Mouse (Mus musculus) stomach, embryonic 16.5 days (tissue): ENCODE data around the gene Kcnma1. TPM values are rescaled to one million over a fixed set of nuclear protein-coding genes. Genes with fewer than 3 reads are reported as not detected.

ENCODE experiments used
- ATAC-seq: fragments of 200-750 bp; cut with Nextera tagmentation; 2 replicates; pipeline ENCODE4 v1.8.0; 2017; ENCODE audit warnings: moderate number of reproducible peaks, moderate TSS enrichment; ENCODE audit not compliant: insufficient read depth, low FRiP score
- H3K27ac ChIP-seq: fragments of 300-500 bp; sonication (generic); 2 replicates; pipeline ENCODE4 v1.5.1; 2014; ENCODE audit warnings: low read length
- H3K27me3 ChIP-seq: fragments of 300-500 bp; sonication (generic); 2 replicates; pipeline ENCODE4 v1.6.1; 2014; ENCODE audit warnings: low read length, control low read depth, mixed read lengths; ENCODE audit not compliant: control insufficient read depth, insufficient read depth
- H3K36me3 ChIP-seq: fragments of 300-500 bp; sonication (generic); 2 replicates; pipeline ENCODE4 v1.6.1; 2014; ENCODE audit warnings: low read length; ENCODE audit not compliant: control insufficient read depth, insufficient read depth
- H3K4me1 ChIP-seq: fragments of 300-500 bp; sonication (generic); 2 replicates; pipeline ENCODE4 v1.6.1; 2014; ENCODE audit warnings: low read length, control low read depth, mixed read lengths; ENCODE audit not compliant: control insufficient read depth, insufficient read depth
- H3K4me2 ChIP-seq: fragments of 300-500 bp; sonication (generic); 2 replicates; pipeline ENCODE4 v1.6.1; 2014; ENCODE audit warnings: low read depth, low read length, mixed read lengths
- H3K4me3 ChIP-seq: fragments of 300-500 bp; sonication (generic); replicated peaks from 2 replicates; pipeline ENCODE4 v1.5.1; 2014; ENCODE audit warnings: mild to moderate bottlenecking, low read length
- H3K9ac ChIP-seq: fragments of 300-500 bp; sonication (generic); 2 replicates; pipeline ENCODE4 v1.6.1; 2014; ENCODE audit warnings: low read length
- H3K9me3 ChIP-seq: fragments of 300-500 bp; sonication (generic); replicated peaks from 2 replicates; pipeline ENCODE4 v1.6.1; 2016; ENCODE audit warnings: low read length, control low read depth; ENCODE audit not compliant: control insufficient read depth
- WGBS: fragments of 180-500 bp; shearing (Covaris S2); extraction: QIAGEN DNeasy Blood & Tissue Kit; methylation state at CpG from one replicate; pipeline ENCODE4 v1.1.7; 2014; 5-methylcytosine and 5-hydroxymethylcytosine counted together
- polyA plus RNA-seq: library from polyadenylated mRNA; unstranded; fragments of >200 nt; fragmentation: Nextera tagmentation; extraction: Ambion mirVana; gene quantifications from 2 replicates; pipeline ENCODE4 v1.2.1, GENCODE M21; 2015

Gene Kcnma1
- polyA plus RNA-seq, 1 experiment from 2014 or later: 13.4 TPM

DNA sequence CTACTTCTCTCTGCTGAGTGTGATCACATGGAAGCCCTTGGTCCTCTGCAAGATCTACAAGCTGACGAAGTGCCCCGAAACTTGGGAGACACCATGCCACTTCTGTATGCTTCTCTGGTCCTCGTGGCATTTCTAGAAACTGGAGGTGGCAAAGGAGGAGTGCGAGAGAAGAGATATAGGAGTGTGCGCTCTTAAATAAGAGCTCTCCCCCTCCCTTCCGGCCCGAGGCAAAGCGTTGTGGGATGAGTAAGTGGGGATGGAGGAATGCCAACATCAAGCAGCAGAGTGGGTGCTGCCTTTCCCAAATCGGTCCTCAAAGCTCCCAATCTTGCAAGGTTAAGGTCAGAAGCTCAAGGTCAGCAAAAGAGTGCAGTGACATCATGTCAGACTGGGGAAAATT lies 426.8 kb downstream of the Kcnma1 start:
- no peak overlapping the region for H3K27ac ChIP-seq
- 0 out of 2 replicates have a peak, but pooled peaks cover under 1% of the 10 kb centered on the region for H3K4me1 ChIP-seq
- 66% methylated on average over 9 of the region's 9 CpGs for WGBS
- H3K9ac ChIP-seq: no peak overlapping the region
- H3K4me2 ChIP-seq: no peak overlapping the region
- ATAC-seq: no peak
- H3K4me3 ChIP-seq: no peak overlapping the region
- no peaks in the 10 kb centered on the region for H3K36me3 ChIP-seq
- H3K9me3 ChIP-seq: no peaks in the 10 kb centered on the region
- no peaks in the 10 kb centered on the region for H3K27me3 ChIP-seq

DNA sequence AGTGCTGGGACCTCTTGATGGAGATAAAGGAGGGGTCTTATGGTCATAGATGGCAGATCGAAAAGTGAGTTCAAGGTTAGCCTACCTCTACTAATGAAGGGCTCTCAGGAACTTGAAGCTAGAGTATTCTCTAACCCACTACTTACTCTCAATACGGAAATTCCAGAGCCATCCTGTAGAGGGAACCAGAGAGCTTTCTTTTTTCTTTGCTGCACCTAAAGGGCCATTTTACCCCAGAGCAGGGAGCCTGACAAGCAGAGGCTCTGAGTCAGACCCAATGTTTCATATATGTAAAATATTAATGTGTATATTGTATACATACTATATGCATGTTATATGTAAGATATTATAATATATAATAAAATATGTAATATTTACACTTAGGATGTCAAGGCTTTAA lies 431.1 kb downstream of the Kcnma1 start:
- Histone ChIP-seq H3K36me3 (no peaks in the 10 kb centered on the region), H3K9me3 (no peaks in the 10 kb centered on the region), H3K4me2 (no peak overlapping the region), H3K27me3 (no peaks in the 10 kb centered on the region), H3K4me1 (no peaks in the 10 kb centered on the region), H3K27ac (no peak overlapping the region), H3K9ac (no peak overlapping the region), H3K4me3 (no peak overlapping the region)
- WGBS: 18% methylated on average over 2 of the region's 2 CpGs
- no peak for ATAC-seq

DNA sequence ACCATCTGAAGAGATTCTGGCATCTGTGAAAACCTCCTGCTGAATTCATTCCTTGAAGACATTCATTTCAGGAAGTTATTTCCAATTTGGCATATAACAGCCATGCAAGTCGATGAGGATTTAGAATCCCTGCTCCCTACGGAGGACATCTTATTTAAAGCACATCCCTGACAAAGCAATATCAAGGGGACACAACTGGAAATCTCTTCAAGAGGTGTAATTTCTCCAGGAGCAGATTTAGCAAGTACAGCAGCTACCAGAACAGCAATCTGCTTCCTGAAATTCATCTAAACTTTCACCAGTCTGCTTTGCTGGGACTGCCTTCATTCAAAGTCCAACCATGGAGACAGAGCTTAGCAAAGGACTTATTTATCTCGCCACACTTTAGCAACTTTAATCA lies 433.0 kb downstream of the Kcnma1 start:
- Histone ChIP-seq H3K9ac (no peak overlapping the region), H3K4me2 (no peak overlapping the region)

DNA sequence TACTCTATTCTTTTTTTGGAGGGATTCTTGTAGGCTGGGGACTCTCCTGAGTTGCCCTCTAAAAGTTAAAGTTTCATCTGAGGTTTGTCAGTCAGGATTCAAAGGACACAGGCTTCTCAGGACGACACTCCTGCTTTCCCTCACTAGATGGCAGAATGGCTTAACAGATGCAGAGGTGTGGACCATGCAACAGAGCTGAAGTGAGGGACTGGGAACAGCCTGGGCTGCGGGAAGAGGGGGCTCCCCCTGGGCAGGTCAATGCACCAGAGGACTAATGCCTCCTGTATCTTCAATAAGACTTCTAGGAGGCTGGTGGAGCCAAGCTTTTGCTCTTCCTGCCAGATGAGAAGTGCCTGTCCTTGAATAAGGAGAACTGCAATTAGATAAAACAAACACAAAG lies 438.3 kb downstream of the Kcnma1 start:
- no peaks in the 10 kb centered on the region for H3K4me1 ChIP-seq
- no peak overlapping the region for H3K9ac ChIP-seq
- ATAC-seq: no peak
- no peaks in the 10 kb centered on the region for H3K36me3 ChIP-seq
- no peaks in the 10 kb centered on the region for H3K9me3 ChIP-seq
- H3K4me2 ChIP-seq: no peak overlapping the region
- WGBS: 5% methylated on average over 2 of the region's 2 CpGs
- H3K27me3 ChIP-seq: no peaks in the 10 kb centered on the region
- no peak overlapping the region for H3K27ac ChIP-seq
- no peak overlapping the region for H3K4me3 ChIP-seq

More for the DNA sequence above, 433.0 kb downstream of the Kcnma1 start:
- Histone ChIP-seq H3K4me1 (no peaks in the 10 kb centered on the region), H3K36me3 (no peaks in the 10 kb centered on the region), H3K4me3 (no peak overlapping the region), H3K27me3 (no peaks in the 10 kb centered on the region), H3K9me3 (no peaks in the 10 kb centered on the region), H3K27ac (no peak overlapping the region)
- no peak for ATAC-seq
- WGBS: 74% methylated on average over 3 of the region's 3 CpGs

DNA sequence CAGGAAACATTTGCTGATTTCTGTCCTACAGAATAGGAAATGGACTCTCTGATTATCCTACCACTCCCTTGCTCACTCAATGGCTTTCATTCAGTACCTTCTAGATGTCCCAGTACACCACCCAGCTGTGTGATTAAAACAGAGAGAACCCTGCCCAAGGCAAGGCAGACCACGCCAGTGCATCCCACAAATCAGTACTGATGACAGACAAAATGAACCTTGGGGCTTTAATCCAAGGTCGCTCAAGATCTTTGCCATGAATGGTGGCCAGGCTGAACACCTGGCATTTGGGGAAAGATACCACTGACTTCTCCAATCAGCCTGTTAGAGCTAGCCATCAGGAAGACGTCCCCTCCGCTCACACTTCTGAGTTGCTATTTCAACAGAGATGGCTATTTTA lies 440.2 kb downstream of the Kcnma1 start:
- Histone ChIP-seq H3K9ac (no peak overlapping the region), H3K9me3 (no peaks in the 10 kb centered on the region), H3K36me3 (no peaks in the 10 kb centered on the region), H3K4me2 (no peak overlapping the region), H3K27me3 (no peaks in the 10 kb centered on the region), H3K27ac (no peak overlapping the region), H3K4me1 (no peaks in the 10 kb centered on the region), H3K4me3 (no peak overlapping the region)
- 79% methylated on average over 4 of the region's 4 CpGs for WGBS
- ATAC-seq: no peak

DNA sequence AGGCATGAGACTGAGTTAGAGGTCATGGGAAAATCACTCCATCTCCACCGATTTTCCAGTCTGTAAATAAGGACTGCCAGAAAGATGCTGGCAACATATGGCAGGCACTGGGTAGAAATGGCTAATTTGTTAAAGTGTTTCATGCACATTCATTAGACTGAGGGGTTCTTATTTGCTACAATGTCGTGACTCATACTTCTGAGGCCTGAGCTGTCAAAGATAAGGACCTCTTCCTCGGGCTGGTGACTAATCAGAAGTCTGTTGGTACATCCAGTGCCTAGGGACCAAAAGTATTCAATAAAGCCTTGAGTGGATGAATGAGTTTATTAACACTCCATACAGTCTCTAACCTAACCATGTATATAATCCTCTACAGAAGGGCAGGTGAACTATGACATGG lies 440.9 kb downstream of the Kcnma1 start:
- Histone ChIP-seq H3K4me1 (no peaks in the 10 kb centered on the region), H3K4me2 (no peak overlapping the region), H3K27ac (no peak overlapping the region), H3K4me3 (no peak overlapping the region), H3K27me3 (no peaks in the 10 kb centered on the region), H3K36me3 (no peaks in the 10 kb centered on the region), H3K9me3 (no peaks in the 10 kb centered on the region), H3K9ac (no peak overlapping the region)
- no peak for ATAC-seq
- 36% methylated on average over 3 of the region's 3 CpGs for WGBS

DNA sequence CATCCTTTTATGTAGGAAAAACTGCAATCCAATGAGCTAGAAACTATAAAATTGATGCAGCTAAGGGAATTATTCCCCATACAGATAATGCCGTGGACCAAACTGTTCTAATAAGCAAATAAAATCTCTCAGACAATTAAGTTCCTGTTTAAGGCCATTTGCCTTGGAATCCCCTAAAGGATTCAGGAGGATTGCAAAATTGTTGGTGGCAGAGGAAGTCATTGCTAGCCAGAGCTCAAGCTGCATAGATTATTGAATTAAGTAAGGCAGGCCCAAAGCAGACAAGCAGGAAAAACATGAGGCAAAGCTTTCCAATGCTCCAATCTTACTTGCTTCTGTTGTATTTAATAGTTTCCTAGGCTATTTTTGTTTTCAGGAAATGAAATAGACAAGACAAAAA lies 441.5 kb downstream of the Kcnma1 start:
- H3K36me3 ChIP-seq: no peaks in the 10 kb centered on the region
- H3K4me3 ChIP-seq: no peak overlapping the region
- H3K9me3 ChIP-seq: no peaks in the 10 kb centered on the region

DNA sequence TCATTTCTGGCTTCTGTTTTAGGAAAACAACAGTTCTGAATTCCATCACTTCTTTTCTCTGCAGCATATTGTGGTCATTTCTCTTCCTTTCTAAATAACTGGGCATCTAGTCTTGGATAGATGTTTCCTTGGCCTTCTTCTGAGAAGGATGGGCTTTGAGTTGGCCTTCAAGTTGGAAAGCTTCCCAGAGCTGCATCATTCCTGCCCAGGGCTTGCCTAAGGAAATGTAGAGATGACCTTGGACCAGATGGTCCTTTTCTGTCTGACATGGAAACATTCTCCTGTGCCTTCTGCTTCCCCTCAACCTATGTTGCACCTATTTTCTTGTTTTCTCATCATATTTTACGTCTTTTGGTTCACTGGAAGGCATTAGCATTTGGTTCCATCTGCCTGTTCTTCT lies 444.0 kb downstream of the Kcnma1 start:
- 43% methylated on average over 1 of the region's 1 CpGs for WGBS
- Histone ChIP-seq H3K27ac (no peak overlapping the region), H3K9me3 (no peaks in the 10 kb centered on the region), H3K4me1 (no peaks in the 10 kb centered on the region), H3K4me3 (no peak overlapping the region), H3K9ac (no peak overlapping the region), H3K27me3 (no peaks in the 10 kb centered on the region), H3K36me3 (no peaks in the 10 kb centered on the region), H3K4me2 (no peak overlapping the region)
- no peak for ATAC-seq

More for the DNA sequence above, 441.5 kb downstream of the Kcnma1 start:
- no peaks in the 10 kb centered on the region for H3K4me1 ChIP-seq
- no peak overlapping the region for H3K4me2 ChIP-seq
- H3K9ac ChIP-seq: no peak overlapping the region
- H3K27ac ChIP-seq: no peak overlapping the region
- 63% methylated on average over 1 of the region's 1 CpGs for WGBS
- no peaks in the 10 kb centered on the region for H3K27me3 ChIP-seq
- no peak for ATAC-seq

DNA sequence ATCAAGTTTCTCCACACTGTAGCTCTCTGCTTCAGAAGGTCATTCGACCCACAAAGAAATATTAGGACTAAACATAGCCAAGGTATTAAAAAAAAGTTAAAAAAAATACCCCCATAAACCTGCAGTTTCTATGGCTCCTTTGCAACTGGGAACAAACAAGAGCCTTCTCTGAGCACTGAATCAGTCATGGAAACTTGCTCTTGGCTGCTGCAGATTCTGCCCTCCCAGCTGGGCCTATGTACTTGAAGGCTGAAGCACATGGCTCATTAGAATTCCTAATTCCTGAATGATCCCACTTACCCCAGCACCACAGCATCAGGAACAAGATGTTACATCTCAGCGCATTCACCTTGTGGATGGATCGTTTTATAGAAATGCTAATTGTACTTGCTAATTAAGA lies 448.4 kb downstream of the Kcnma1 start:
- Histone ChIP-seq H3K4me3 (no peak overlapping the region), H3K27me3 (no peaks in the 10 kb centered on the region), H3K4me1 (no peaks in the 10 kb centered on the region), H3K27ac (no peak overlapping the region), H3K9me3 (no peaks in the 10 kb centered on the region), H3K9ac (no peak overlapping the region), H3K36me3 (no peaks in the 10 kb centered on the region), H3K4me2 (no peak overlapping the region)
- ATAC-seq: no peak
- 90% methylated on average over 3 of the region's 3 CpGs for WGBS

DNA sequence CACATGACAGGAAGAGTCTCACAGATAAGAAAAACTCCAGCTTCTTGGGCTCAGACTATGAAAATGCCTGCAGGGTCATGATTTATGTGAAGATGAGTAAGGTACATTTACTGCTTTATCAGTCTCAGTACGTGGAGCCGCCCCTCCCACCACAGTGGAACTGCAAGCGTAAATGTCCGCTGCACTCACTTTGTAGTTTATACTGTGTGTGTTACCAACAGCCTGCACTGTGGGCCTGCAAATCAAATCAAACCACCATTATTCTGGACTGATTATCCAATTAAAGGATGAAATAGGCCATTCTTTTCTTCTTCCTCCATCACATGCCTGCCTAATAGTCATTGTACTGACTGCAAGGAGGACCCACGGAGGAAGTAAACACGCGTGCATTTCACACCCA lies 449.8 kb downstream of the Kcnma1 start:
- no peak overlapping the region for H3K9ac ChIP-seq
- no peaks in the 10 kb centered on the region for H3K36me3 ChIP-seq
- no peak overlapping the region for H3K4me2 ChIP-seq
- H3K27ac ChIP-seq: no peak overlapping the region
- WGBS: 57% methylated on average over 7 of the region's 7 CpGs
- no peak for ATAC-seq
- H3K4me1 ChIP-seq: no peaks in the 10 kb centered on the region
- no peaks in the 10 kb centered on the region for H3K27me3 ChIP-seq
- no peak overlapping the region for H3K4me3 ChIP-seq
- H3K9me3 ChIP-seq: no peaks in the 10 kb centered on the region
